Mouse (Mus musculus) regulatory T cell (primary cell): Measurements from ENCODE around the gene Olfr1195.
"Not testable (repeated sequence)": the region's sequence is repeated elsewhere in the genome, so short reads cannot be mapped to it uniquely, and the experiment has no call there.

Source experiments
- in situ Hi-C: fragments of 300-600 bp; cut with MboI, MseI; formaldehyde crosslinking; loops from one replicate; pipeline ENCODE4 v1.15.1; 2025; ENCODE audit warnings: high pct_unique_total_duplicates

The Olfr1195 gene

DNA sequence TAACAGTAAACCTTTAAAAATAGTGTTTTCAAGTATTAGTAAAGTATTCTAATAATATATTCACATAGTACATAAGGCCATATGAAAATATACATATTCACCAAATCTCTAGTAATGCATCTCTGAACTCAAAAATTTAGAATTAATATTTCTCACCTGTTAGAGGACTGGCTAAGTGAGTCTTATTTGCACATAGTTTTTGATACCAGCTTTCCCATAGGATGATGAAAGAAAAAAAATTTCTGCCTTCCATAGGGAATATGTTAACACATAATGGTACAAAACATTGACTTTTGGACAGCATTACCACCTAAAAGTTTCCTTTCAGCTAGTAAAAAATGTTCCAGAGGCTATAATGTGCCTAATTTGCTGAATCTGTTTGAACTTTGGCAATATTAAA, at the start of gene Olfr1195:
Gene Olfr1195, minus strand, starts transcription at position 101 of the 400 bp plus-strand sequence.
- in situ Hi-C loops = no loop called here

DNA sequence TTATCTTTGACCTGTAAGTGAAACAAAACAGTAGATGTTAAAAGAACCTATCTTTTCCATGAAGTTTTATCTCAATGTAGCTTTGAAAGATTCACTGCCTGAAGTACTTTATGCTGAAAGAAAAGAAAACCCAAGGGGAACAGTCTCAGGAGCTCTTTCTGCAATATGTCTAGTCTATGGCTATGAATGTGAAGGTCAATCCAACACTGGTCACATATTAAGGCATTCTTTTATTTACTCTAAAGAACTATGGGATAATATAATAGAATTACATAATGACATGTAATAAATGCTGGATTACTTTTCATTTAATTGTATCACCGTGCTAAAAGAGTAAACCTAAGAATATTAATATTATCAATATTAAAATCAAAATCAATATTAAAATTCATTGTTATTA, 43.3 kb upstream of the Olfr1195 start, which contains the start of gene Olfr1197:
Gene Olfr1197, minus strand, starts transcription at position 101 of the 400 bp plus-strand sequence.
- in situ Hi-C loops = no loop called here

DNA sequence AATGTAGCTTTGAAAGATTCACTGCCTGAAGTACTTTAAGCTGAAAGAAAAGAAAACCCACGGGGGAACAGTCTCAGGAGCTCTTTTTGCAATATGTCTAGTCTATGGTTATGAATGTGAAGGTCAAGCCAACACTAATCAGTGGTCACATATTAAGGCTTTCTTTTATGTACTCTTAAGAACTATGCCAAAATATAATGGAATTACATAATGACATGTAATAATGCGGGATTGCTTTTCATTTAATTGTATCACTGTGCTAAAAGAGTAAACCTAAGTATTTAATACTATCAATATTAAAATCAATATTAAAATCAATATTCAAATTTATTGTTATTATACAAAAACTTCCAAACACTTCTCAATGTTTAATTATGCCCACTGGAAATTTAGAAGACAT, 15.5 kb upstream of the Olfr1195 start, which contains the start of gene Olfr1196:
Gene Olfr1196, minus strand, starts transcription at position 101 of the 400 bp plus-strand sequence.
- in situ Hi-C loops = no loop called here

DNA sequence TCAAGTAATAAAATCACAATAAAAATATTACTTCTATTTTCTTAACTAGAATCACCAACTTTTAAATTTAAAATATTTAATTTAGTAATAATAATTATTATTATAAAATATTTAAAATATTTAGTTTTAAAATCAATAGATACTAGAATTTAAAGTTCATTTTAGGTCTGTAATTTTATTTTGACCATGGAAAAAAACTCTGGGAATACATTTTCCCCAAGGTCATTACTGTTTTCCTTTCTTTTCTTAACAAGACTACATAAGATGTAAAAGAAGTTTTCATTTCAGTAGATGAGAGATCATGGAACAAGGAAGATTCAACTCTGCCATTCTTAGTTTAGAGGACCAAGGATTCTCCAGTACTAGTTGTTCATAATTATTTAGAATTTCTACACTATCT, 13.7 kb downstream of the Olfr1195 start, which contains the start of gene Olfr1193:
Gene Olfr1193, plus strand, starts transcription at position 301 of the 400 bp plus-strand sequence.
- in situ Hi-C loops = not testable (repeated sequence)

DNA sequence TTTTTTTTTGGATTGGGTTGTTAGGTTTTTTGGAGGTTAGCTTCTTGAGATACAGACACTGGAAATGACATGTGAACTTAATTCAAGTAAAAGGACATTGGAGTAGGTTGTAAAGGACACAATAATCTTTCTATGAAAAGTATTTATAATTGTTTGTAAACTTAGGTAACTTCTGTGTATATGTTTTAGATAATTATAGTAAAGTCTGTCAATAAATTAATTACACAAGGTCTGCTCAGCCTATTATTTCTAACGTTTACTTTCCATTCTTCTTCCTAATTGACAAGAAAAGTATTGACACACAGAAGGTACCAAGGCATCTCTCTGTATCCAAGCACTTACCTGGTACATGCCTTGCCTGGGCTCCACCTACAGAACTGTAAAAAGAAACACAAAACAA, 40.8 kb downstream of the Olfr1195 start, which contains the start of gene Olfr1192-ps1:
Gene Olfr1192-ps1, plus strand, starts transcription at position 301 of the 400 bp plus-strand sequence.
- in situ Hi-C loops = no loop called here

DNA sequence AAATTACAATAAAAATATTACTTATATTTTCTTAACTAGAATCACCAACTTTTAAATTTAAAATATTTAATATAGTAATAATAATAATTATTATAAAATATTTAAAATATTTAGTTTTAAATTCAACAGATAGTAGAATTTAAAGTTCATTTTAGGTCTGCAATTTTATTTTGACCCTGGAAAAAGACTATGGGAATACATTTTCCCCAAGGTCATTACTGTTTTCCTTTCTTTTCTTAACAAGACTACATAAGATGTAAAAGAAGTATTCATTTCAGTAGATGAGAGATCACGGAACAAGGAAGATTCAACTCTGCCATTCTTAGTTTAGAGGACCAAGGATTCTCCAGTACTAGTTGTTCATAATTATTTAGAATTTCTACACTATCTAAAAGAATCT, 48.7 kb downstream of the Olfr1195 start, which contains the start of gene Olfr1191-ps1:
Gene Olfr1191-ps1, plus strand, starts transcription at position 301 of the 400 bp plus-strand sequence.
- in situ Hi-C loops = not testable (repeated sequence)
